Mouse (Mus musculus) embryonic facial prominence, embryonic 10.5 days (tissue): ENCODE measurements around the gene Ppp4r3a. TPM values are rescaled to one million over a fixed set of nuclear protein-coding genes. Genes with fewer than 3 reads are reported as not detected.

Source experiments
- DNase-seq: peaks from one replicate; pipeline ENCODE4 v3.0.0-alpha.2; 2017; ENCODE audit warnings: low spot score
- H3K27ac ChIP-seq: fragments of 300-500 bp; sonication (generic); replicated peaks from 2 replicates; pipeline ENCODE4 v1.5.1; 2016; ENCODE audit warnings: mild to moderate bottlenecking
- H3K27me3 ChIP-seq: fragments of 300-500 bp; sonication (generic); replicated peaks from 2 replicates; pipeline ENCODE4 v1.6.1; 2016; ENCODE audit warnings: low read depth, mild to moderate bottlenecking; ENCODE audit not compliant: poor library complexity, severe bottlenecking
- H3K36me3 ChIP-seq: fragments of 300-500 bp; sonication (generic); replicated peaks from 2 replicates; pipeline ENCODE4 v1.6.1; 2016; ENCODE audit warnings: mild to moderate bottlenecking, moderate library complexity
- H3K4me1 ChIP-seq: fragments of 300-500 bp; sonication (generic); 2 replicates; pipeline ENCODE4 v1.6.1; 2016
- H3K4me3 ChIP-seq: fragments of 300-500 bp; sonication (generic); 2 replicates; pipeline ENCODE4 v1.5.1; 2016; ENCODE audit warnings: mild to moderate bottlenecking, moderate library complexity
- H3K9me3 ChIP-seq: fragments of 300-500 bp; sonication (generic); 2 replicates; pipeline ENCODE4 v1.6.1; 2016; ENCODE audit warnings: mild to moderate bottlenecking
- WGBS: fragments of 180-500 bp; shearing (Covaris S2); methylation state at CpG from one replicate; pipeline ENCODE4 v1.1.7; 2016; 5-methylcytosine and 5-hydroxymethylcytosine counted together
- polyA plus RNA-seq: library from polyadenylated mRNA; unstranded; fragments of >200 nt; fragmentation: Nextera tagmentation; extraction: Ambion mirVana; gene quantifications from 2 replicates; pipeline ENCODE4 v1.2.1, GENCODE M21; 2016

The Ppp4r3a gene
- polyA plus RNA-seq, 1 experiment from 2014 or later: 50.5 TPM

- Histone ChIP-seq H3K4me3 (peak overlapping the region; percentile 100), H3K27me3 (no peaks in the 10 kb centered on the region), H3K9me3 (no peaks in the 10 kb centered on the region), H3K27ac (peak overlapping the region; percentile 100), H3K4me1 (peaks cover 25% of the 10 kb centered on the region), H3K36me3 (peaks cover 23% of the 10 kb centered on the region)
- under 1% methylated on average over 23 of the region's 23 CpGs for WGBS
- no peak for DNase-seq
Measured at GRCm38 (mm10) chr12:101083839-101084195, 315 bp upstream of the Ppp4r3a start.

GRCm38 (mm10) chr12:101082296-101083075 is 1.0 kb downstream of the Ppp4r3a start:
- Histone ChIP-seq H3K36me3 (peaks cover 37% of the 10 kb centered on the region), H3K27ac (peak overlapping the region; percentile 100), H3K4me3 (peak overlapping the region; percentile 100), H3K27me3 (no peaks in the 10 kb centered on the region), H3K4me1 (peaks cover 25% of the 10 kb centered on the region), H3K9me3 (no peaks in the 10 kb centered on the region)
- WGBS: 1% methylated on average over 69 of the region's 69 CpGs
- peak; percentile 56 for DNase-seq

- H3K4me1 ChIP-seq: peaks cover 15% of the 10 kb centered on the region
- H3K27me3 ChIP-seq: no peaks in the 10 kb centered on the region
- H3K27ac ChIP-seq: no peak overlapping the region
- peaks cover 74% of the 10 kb centered on the region for H3K36me3 ChIP-seq
- DNase-seq: no peak
- no peaks in the 10 kb centered on the region for H3K9me3 ChIP-seq
- no peak overlapping the region for H3K4me3 ChIP-seq
Measured at GRCm38 (mm10) chr12:101077955-101078354, 5.5 kb downstream of the Ppp4r3a start.

GRCm38 (mm10) chr12:101075433-101075832 is 8.1 kb downstream of the Ppp4r3a start:
- peaks cover 88% of the 10 kb centered on the region for H3K36me3 ChIP-seq

GRCm38 (mm10) chr12:101074821-101075429 is 8.6 kb downstream of the Ppp4r3a start:
- H3K4me3 ChIP-seq: no peak overlapping the region
- H3K27ac ChIP-seq: no peak overlapping the region
- H3K36me3 ChIP-seq: peaks cover 83% of the 10 kb centered on the region
- DNase-seq: no peak
- no peaks in the 10 kb centered on the region for H3K27me3 ChIP-seq
- 95% methylated on average over 4 of the region's 4 CpGs for WGBS
- no peaks in the 10 kb centered on the region for H3K9me3 ChIP-seq
- no peaks in the 10 kb centered on the region for H3K4me1 ChIP-seq

More at GRCm38 (mm10) chr12:101075433-101075832, 8.1 kb downstream of the Ppp4r3a start:
- H3K27me3 ChIP-seq: no peaks in the 10 kb centered on the region
- no peaks in the 10 kb centered on the region for H3K4me1 ChIP-seq
- no peak overlapping the region for H3K4me3 ChIP-seq
- H3K27ac ChIP-seq: no peak overlapping the region
- WGBS: 93% methylated on average over 3 of the region's 3 CpGs
- no peaks in the 10 kb centered on the region for H3K9me3 ChIP-seq
- DNase-seq: no peak

GRCm38 (mm10) chr12:101069813-101070212 is 13.7 kb downstream of the Ppp4r3a start:
- DNase-seq: no peak
- Histone ChIP-seq H3K9me3 (no peaks in the 10 kb centered on the region), H3K27ac (no peak overlapping the region), H3K4me3 (no peak overlapping the region), H3K4me1 (no peaks in the 10 kb centered on the region), H3K27me3 (no peaks in the 10 kb centered on the region), H3K36me3 (peaks cover 79% of the 10 kb centered on the region)
- 89% methylated on average over 1 of the region's 1 CpGs for WGBS

GRCm38 (mm10) chr12:101066329-101066728 is 17.2 kb downstream of the Ppp4r3a start:
- Histone ChIP-seq H3K36me3 (peaks cover 84% of the 10 kb centered on the region), H3K4me1 (no peaks in the 10 kb centered on the region), H3K27ac (no peak overlapping the region), H3K4me3 (no peak overlapping the region), H3K9me3 (no peaks in the 10 kb centered on the region), H3K27me3 (no peaks in the 10 kb centered on the region)
- DNase-seq: no peak
- 93% methylated on average over 1 of the region's 1 CpGs for WGBS

GRCm38 (mm10) chr12:101039956-101040355 is 43.5 kb downstream of the Ppp4r3a start:
- Histone ChIP-seq H3K27ac (no peak overlapping the region), H3K4me3 (no peak overlapping the region), H3K36me3 (peaks cover 80% of the 10 kb centered on the region), H3K4me1 (no peaks in the 10 kb centered on the region), H3K27me3 (no peaks in the 10 kb centered on the region), H3K9me3 (no peaks in the 10 kb centered on the region)
- no peak for DNase-seq

- Histone ChIP-seq H3K27ac (peak within 1 kb of the TSS; percentile 94), H3K4me3 (peak within 1 kb of the TSS; percentile 81), H3K27me3 (peaks cover 33% of the 10 kb centered on the region), H3K36me3 (peaks cover 3% of the 10 kb centered on the region; the same call in 1 of the 2 replicates), H3K4me1 (peaks cover 53% of the 10 kb centered on the region), H3K9me3 (no peaks in the 10 kb centered on the region)
- under 1% methylated on average over 56 of the region's 56 CpGs for WGBS
- DNase-seq: peak; percentile 91
Measured at GRCm38 (mm10) chr12:101028954-101029731, 54.4 kb downstream of the Ppp4r3a start, which contains the start of gene Ccdc88c. Gene Ccdc88c, minus strand, starts transcription at chr12:101029056.

- H3K27ac ChIP-seq: peak overlapping the region; percentile 94
- DNase-seq: no peak
Measured at GRCm38 (mm10) chr12:101028247-101028953, 55.1 kb downstream of the Ppp4r3a start.

GRCm38 (mm10) chr12:101027451-101028246 is 55.9 kb downstream of the Ppp4r3a start:
- no peak for DNase-seq
- peak overlapping the region; percentile 81 for H3K4me3 ChIP-seq
- 2% methylated on average over 19 of the region's 19 CpGs for WGBS
- peaks cover 33% of the 10 kb centered on the region for H3K27me3 ChIP-seq
- H3K36me3 ChIP-seq: peaks cover 7% of the 10 kb centered on the region
- peak overlapping the region; percentile 94 for H3K27ac ChIP-seq
- H3K4me1 ChIP-seq: peaks cover 59% of the 10 kb centered on the region
- no peaks in the 10 kb centered on the region for H3K9me3 ChIP-seq

More at GRCm38 (mm10) chr12:101028247-101028953, 55.1 kb downstream of the Ppp4r3a start:
- WGBS: under 1% methylated on average over 67 of the region's 67 CpGs
- Histone ChIP-seq H3K9me3 (no peaks in the 10 kb centered on the region), H3K4me3 (peak overlapping the region; percentile 81), H3K36me3 (peaks cover 3% of the 10 kb centered on the region; the same call in 1 of the 2 replicates), H3K27me3 (peaks cover 33% of the 10 kb centered on the region), H3K4me1 (peaks cover 59% of the 10 kb centered on the region)
